Mouse (Mus musculus) cerebellum, adult 8-10 months (tissue): ENCODE data around the gene Usp20.

Experiments used
- DNase-seq: peaks from one replicate; pipeline ENCODE4 v3.0.0; 2022

Usp20 gene

GRCm38 (mm10) chr2:31042881-31043280 is 60.8 kb downstream of the Usp20 start:
- no peak for DNase-seq

GRCm38 (mm10) chr2:31043856-31044255 is 61.8 kb downstream of the Usp20 start:
- DNase-seq, result no peak

DNA sequence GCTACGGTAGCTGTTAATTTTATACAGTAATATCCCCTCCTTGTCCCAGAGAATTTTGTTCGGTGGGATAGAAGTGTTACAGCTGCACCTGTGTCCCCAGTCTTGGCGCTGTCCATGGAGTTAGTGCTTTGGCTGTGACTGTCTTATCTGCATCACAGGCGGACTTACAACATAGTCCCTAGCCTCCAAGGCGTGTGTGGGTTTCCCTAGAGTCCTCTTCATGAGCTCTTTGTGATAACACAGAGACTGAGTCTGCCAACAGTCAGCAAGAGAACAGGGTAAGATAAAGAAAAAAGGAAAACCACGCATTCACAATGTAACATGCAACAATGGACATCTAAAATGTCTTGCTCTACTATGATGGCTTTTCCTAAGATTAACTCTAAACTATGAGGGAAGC is 66.0 kb downstream of the Usp20 start:
- no peak for DNase-seq

DNA sequence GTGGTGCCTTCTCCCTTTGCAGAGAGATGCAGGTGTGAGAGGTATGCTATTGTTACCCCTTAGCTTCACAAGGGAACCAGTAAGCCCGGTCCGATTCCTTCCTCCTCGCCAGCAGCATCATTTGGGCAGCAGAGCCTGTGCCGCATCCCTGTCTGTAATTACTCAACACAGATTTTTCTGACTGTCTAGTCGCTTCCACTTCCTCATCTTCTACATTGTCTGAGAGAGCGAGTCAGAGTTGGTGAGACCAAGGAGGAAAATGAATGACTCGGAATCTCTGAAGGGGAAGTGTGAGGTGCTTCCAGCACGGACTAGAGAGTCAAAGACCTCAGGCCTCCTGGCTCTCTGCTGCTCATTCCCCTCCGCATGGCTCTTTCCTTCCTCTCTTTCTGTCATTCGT is 70.4 kb downstream of the Usp20 start:
- DNase-seq, result no peak

GRCm38 (mm10) chr2:31053426-31053825 is 71.3 kb downstream of the Usp20 start:
- no peak for DNase-seq

- DNase-seq, result no peak
These were observed 71.8 kb downstream of the Usp20 start for GRCm38 (mm10) chr2:31053851-31054340.

DNA sequence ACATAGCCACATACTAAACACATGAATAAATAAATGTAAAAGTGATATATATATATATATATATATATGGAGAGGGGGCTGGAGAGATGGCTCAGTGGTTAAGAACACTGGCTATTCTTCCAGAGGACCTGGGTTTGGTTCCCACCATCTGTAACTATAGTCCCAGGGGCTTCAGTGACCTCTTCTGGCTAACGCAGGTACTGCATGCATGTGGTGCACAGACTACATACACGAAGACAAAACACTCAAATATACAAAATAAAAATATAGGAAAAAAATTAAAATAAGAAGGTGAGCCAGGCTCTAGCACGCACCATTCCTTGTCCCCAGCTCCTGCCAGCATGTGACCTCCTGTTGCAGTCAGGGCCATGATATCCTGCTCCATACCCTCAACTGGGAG is 74.0 kb downstream of the Usp20 start:
- DNase-seq, result no peak

DNA sequence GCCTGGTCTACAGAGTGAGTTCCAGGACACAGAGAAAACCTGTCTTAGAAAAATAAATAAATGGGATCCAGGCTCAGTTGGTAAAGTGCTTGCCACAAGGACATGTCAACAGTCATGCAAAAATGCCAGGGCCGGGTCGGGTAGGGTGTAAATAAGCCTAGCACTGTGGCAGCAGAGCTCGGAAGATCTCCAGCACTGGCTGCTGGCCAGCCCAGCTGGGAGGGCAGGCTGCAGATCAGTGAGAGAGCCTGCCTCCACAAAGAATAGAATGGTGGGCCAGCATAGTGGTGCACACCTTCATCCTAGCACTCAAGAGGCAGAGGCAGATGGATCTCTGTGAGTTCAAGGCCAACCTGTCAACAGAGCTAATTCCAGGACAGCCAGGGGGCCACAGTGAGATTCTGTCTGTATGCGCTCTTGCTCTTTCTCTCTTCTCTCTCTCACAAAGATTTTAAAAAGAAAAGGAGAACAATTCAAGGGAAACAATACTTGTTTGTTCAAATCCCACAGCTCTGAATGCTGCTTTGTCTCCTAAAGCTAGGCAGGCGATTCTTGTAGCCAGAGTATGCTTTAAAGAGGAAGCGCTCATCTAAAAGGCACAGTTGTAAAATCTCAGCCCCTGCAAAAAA is 75.6 kb downstream of the Usp20 start:
- DNase-seq, result peak; percentile 73

DNA sequence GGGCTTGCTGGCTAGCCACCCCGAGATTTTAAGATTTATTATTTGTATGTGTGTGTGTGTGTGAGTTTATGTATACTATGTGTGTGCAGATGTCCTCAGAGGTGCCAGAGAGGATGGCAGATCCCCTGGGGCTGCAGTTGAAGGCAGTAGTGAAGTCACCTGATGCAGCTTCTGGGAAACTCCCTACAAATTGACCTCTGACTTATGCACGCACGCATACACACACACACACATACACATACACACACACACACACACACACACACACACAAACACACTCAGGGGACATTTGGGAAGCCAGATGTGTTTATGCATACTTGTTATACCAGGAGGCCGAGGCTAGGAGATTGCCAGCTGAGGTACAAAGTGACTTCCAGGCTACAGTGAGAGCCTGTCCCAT is 76.4 kb downstream of the Usp20 start:
- DNase-seq, result no peak

DNA sequence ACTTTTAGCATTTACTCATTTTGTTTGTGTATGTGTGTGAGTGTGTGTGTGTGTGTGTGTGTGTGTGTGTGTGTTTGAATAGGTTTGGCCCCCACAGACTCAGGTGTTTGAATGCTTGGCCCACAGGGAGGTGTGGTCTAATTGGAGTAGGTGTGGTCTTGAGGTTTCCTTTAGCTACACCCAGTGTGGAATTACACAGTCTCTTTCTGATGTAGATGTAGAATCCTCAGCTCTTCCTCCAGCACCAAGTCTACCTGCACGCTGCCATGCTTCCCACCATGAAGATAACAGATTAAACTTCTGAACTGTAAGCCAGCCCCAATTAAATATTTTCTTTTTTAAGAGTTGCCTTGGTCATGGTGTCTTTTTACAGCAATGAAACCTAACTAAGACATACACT is 78.2 kb downstream of the Usp20 start:
- no peak for DNase-seq

GRCm38 (mm10) chr2:31060787-31061730 is 79.0 kb downstream of the Usp20 start:
- peak; percentile 90 for DNase-seq

DNA sequence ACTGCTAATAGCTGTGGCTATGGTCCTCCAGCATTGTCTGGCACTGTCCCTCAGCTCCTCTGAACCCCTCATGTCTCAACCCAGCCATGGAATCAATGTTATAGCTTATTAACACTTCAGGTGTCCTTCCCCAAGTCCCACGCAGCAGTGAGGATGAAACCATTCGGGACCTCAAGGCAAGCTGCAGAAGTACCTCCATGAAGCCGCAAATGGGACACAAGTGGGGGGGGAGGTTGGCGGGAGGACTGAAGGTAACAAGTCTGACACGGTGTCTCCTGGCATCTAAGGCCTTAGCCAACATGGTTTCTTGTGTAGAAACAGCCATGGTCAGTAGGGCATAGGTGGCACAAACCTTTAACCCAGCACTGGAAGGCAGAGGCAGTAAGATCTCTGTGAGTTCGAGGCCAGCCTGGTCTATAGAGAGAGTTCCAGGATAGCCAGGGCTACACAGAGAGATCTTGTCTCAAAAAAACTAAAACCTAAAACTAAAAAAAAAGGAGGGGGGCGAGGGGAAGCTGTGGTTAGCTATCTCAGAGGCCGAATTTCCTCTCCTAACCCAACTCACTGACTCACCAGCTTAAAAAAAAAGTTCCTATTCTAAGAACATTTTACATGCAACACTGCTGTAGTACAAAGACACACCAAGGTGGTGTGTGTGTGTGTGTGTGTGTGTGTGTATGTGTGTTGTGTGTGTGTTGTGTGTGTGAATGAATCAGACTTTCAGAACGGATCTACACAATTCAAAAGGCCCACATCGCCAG is 80.0 kb downstream of the Usp20 start:
- no peak for DNase-seq

- DNase-seq, result peak; percentile 92
These were observed 84.1 kb downstream of the Usp20 start for GRCm38 (mm10) chr2:31066019-31066789.

- DNase-seq, result no peak
These were observed 85.0 kb downstream of the Usp20 start for GRCm38 (mm10) chr2:31067059-31067595.

DNA sequence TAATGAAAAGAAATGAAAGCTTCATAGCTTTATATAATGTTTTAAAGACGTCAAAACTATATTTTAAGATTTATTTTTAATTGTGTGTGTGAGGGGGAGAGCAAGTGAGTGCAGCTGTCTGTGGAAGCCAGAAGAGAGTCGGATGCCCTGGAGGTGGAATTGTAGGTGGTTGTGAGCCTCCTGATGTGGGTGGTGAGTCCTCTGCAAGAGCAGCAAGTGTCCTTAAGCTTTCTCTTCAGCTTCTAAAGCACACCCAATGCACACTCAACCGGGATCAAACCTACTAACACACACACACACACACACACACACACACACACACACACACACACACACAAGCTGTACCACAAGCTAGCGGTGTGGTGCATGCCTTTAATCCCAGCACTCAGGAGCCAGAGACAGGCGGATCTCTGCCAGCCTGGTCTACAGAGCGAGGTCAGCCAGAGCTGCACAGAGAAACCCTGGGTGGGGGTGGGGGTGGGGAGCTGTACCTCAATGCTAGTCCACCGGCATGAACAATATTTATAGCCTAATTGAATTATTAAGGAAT is 85.7 kb downstream of the Usp20 start:
- no peak for DNase-seq

GRCm38 (mm10) chr2:31068246-31069113 is 86.4 kb downstream of the Usp20 start:
- peak; percentile 62 for DNase-seq

- no peak for DNase-seq
These were observed 87.0 kb downstream of the Usp20 start for GRCm38 (mm10) chr2:31069114-31069445.

- no peak for DNase-seq
These were observed 87.4 kb downstream of the Usp20 start for GRCm38 (mm10) chr2:31069506-31069905.
